Mouse (Mus musculus): ENCODE results near the gene Prkcsh. TPM values are rescaled to one million over a fixed set of nuclear protein-coding genes. Genes with fewer than 3 reads are reported as not detected.

Gene Prkcsh
- polyA plus RNA-seq, 1 experiment from 2014 or later, result 79.9 TPM

GRCm38 (mm10) chr9:21969304-21969703 lies 33.3 kb upstream of the Prkcsh start:
- DNase-seq (ENCODE audit: low spot score), result no peak
- no peak overlapping the region for H3K4me2 ChIP-seq (ENCODE audit: low read depth, low read length)
- no peaks in the 10 kb centered on the region for H3K27me3 ChIP-seq (ENCODE audit: control insufficient read depth, insufficient read depth, low read length)
- no peak overlapping the region for H3K9ac ChIP-seq (replicated peaks; ENCODE audit: low read length)
- no peak overlapping the region for H3K27ac ChIP-seq (replicated peaks; ENCODE audit: low read depth, low read length)
- WGBS, result 96% methylated on average over 4 of the region's 4 CpGs
- no peak overlapping the region for H3K4me3 ChIP-seq (ENCODE audit: low read depth, low read length)
- H3K4me1 ChIP-seq (ENCODE audit: control insufficient read depth, insufficient read depth, low read length), result no peaks in the 10 kb centered on the region
- ATAC-seq (replicated peaks; ENCODE audit: insufficient number of reproducible peaks, low FRiP score, low TSS enrichment, low read depth), result no peak
- H3K9me3 ChIP-seq (replicated peaks; ENCODE audit: control insufficient read depth, low read length), result no peaks in the 10 kb centered on the region
- H3K36me3 ChIP-seq (replicated peaks; ENCODE audit: control insufficient read depth, insufficient read depth, low read depth, low read length), result no peaks in the 10 kb centered on the region

- ATAC-seq (replicated peaks; ENCODE audit: insufficient number of reproducible peaks, low FRiP score, low TSS enrichment, low read depth), result no peak
- WGBS, result 75% methylated on average over 5 of the region's 10 CpGs
Observed at GRCm38 (mm10) chr9:21976626-21977175, 25.9 kb upstream of the Prkcsh start.

GRCm38 (mm10) chr9:21977331-21977730 lies 25.3 kb upstream of the Prkcsh start:
- no peaks in the 10 kb centered on the region; the same call in 1 of the 2 replicates for H3K27me3 ChIP-seq (ENCODE audit: control insufficient read depth, insufficient read depth, low read length)
- H3K4me2 ChIP-seq (ENCODE audit: low read depth, low read length), result no peak overlapping the region
- ATAC-seq (replicated peaks; ENCODE audit: insufficient number of reproducible peaks, low FRiP score, low TSS enrichment, low read depth) (no peak), DNase-seq (ENCODE audit: low spot score) (no peak)
- H3K9me3 ChIP-seq (replicated peaks; ENCODE audit: control insufficient read depth, low read length), result no peaks in the 10 kb centered on the region
- WGBS, result 89% methylated on average over 5 of the region's 5 CpGs
- H3K36me3 ChIP-seq (replicated peaks; ENCODE audit: control insufficient read depth, insufficient read depth, low read depth, low read length), result no peaks in the 10 kb centered on the region
- no peak overlapping the region for H3K27ac ChIP-seq (replicated peaks; ENCODE audit: low read depth, low read length)
- no peak overlapping the region for H3K4me3 ChIP-seq (ENCODE audit: low read depth, low read length)
- no peaks in the 10 kb centered on the region for H3K4me1 ChIP-seq (ENCODE audit: control insufficient read depth, insufficient read depth, low read length)
- H3K9ac ChIP-seq (replicated peaks; ENCODE audit: low read length), result no peak overlapping the region

More at GRCm38 (mm10) chr9:21976626-21977175, 25.9 kb upstream of the Prkcsh start:
- Histone ChIP-seq H3K4me2 (ENCODE audit: low read depth, low read length) (no peak overlapping the region), H3K36me3 (replicated peaks; ENCODE audit: control insufficient read depth, insufficient read depth, low read depth, low read length) (no peaks in the 10 kb centered on the region), H3K27me3 (ENCODE audit: control insufficient read depth, insufficient read depth, low read length) (no peaks in the 10 kb centered on the region; the same call in 1 of the 2 replicates), H3K4me1 (ENCODE audit: control insufficient read depth, insufficient read depth, low read length) (no peaks in the 10 kb centered on the region), H3K9me3 (replicated peaks; ENCODE audit: control insufficient read depth, low read length) (no peaks in the 10 kb centered on the region), H3K27ac (replicated peaks; ENCODE audit: low read depth, low read length) (no peak overlapping the region), H3K9ac (replicated peaks; ENCODE audit: low read length) (no peak overlapping the region), H3K4me3 (ENCODE audit: low read depth, low read length) (no peak overlapping the region)
- no peak for DNase-seq (ENCODE audit: low spot score)

- H3K9ac ChIP-seq (replicated peaks; ENCODE audit: low read length), result no peak overlapping the region
- H3K27me3 ChIP-seq (ENCODE audit: control insufficient read depth, insufficient read depth, low read length), result no peaks in the 10 kb centered on the region; the same call in 1 of the 2 replicates
- H3K27ac ChIP-seq (replicated peaks; ENCODE audit: low read depth, low read length), result no peak overlapping the region
- no peaks in the 10 kb centered on the region for H3K4me1 ChIP-seq (ENCODE audit: control insufficient read depth, insufficient read depth, low read length)
- no peak for DNase-seq (ENCODE audit: low spot score)
- no peak overlapping the region for H3K4me3 ChIP-seq (ENCODE audit: low read depth, low read length)
- no peak overlapping the region for H3K4me2 ChIP-seq (ENCODE audit: low read depth, low read length)
- no peak for ATAC-seq (replicated peaks; ENCODE audit: insufficient number of reproducible peaks, low FRiP score, low TSS enrichment, low read depth)
- H3K36me3 ChIP-seq (replicated peaks; ENCODE audit: control insufficient read depth, insufficient read depth, low read depth, low read length), result no peaks in the 10 kb centered on the region
- WGBS, result 23% methylated on average over 2 of the region's 2 CpGs
- no peaks in the 10 kb centered on the region for H3K9me3 ChIP-seq (replicated peaks; ENCODE audit: control insufficient read depth, low read length)
Observed at GRCm38 (mm10) chr9:21977972-21978371, 24.6 kb upstream of the Prkcsh start.

- DNase-seq (ENCODE audit: low spot score) (no peak), ATAC-seq (replicated peaks; ENCODE audit: insufficient number of reproducible peaks, low FRiP score, low TSS enrichment, low read depth) (no peak)
- Histone ChIP-seq H3K4me2 (ENCODE audit: low read depth, low read length) (no peak overlapping the region), H3K36me3 (replicated peaks; ENCODE audit: control insufficient read depth, insufficient read depth, low read depth, low read length) (no peaks in the 10 kb centered on the region), H3K9ac (replicated peaks; ENCODE audit: low read length) (no peak overlapping the region), H3K27me3 (ENCODE audit: control insufficient read depth, insufficient read depth, low read length) (no peaks in the 10 kb centered on the region; the same call in 1 of the 2 replicates), H3K4me3 (ENCODE audit: low read depth, low read length) (no peak overlapping the region), H3K4me1 (ENCODE audit: control insufficient read depth, insufficient read depth, low read length) (no peaks in the 10 kb centered on the region), H3K27ac (replicated peaks; ENCODE audit: low read depth, low read length) (no peak overlapping the region), H3K9me3 (replicated peaks; ENCODE audit: control insufficient read depth, low read length) (no peaks in the 10 kb centered on the region)
- 88% methylated on average over 4 of the region's 4 CpGs for WGBS
Observed at GRCm38 (mm10) chr9:21978398-21979128, 24.0 kb upstream of the Prkcsh start.

GRCm38 (mm10) chr9:21983911-21984310 lies 18.7 kb upstream of the Prkcsh start:
- peaks cover 22% of the 10 kb centered on the region for H3K27me3 ChIP-seq (ENCODE audit: control insufficient read depth, insufficient read depth, low read length)

GRCm38 (mm10) chr9:21987592-21988342 lies 14.8 kb upstream of the Prkcsh start:
- Histone ChIP-seq H3K9ac (replicated peaks; ENCODE audit: low read length) (no peak overlapping the region), H3K36me3 (replicated peaks; ENCODE audit: control insufficient read depth, insufficient read depth, low read depth, low read length) (no peaks in the 10 kb centered on the region), H3K4me1 (ENCODE audit: control insufficient read depth, insufficient read depth, low read length) (peaks cover 8% of the 10 kb centered on the region), H3K27me3 (ENCODE audit: control insufficient read depth, insufficient read depth, low read length) (peaks cover 52% of the 10 kb centered on the region), H3K4me3 (ENCODE audit: low read depth, low read length) (peak overlapping the region; percentile 38; the same call in 1 of the 2 replicates), H3K4me2 (ENCODE audit: low read depth, low read length) (peak overlapping the region; percentile 79), H3K27ac (replicated peaks; ENCODE audit: low read depth, low read length) (no peak overlapping the region), H3K9me3 (replicated peaks; ENCODE audit: control insufficient read depth, low read length) (no peaks in the 10 kb centered on the region)
- ATAC-seq (replicated peaks; ENCODE audit: insufficient number of reproducible peaks, low FRiP score, low TSS enrichment, low read depth), result no peak
- WGBS, result 9% methylated on average over 36 of the region's 36 CpGs
- DNase-seq (ENCODE audit: low spot score), result peak; percentile 8

More at GRCm38 (mm10) chr9:21983911-21984310, 18.7 kb upstream of the Prkcsh start:
- Histone ChIP-seq H3K4me2 (ENCODE audit: low read depth, low read length) (no peak overlapping the region), H3K4me1 (ENCODE audit: control insufficient read depth, insufficient read depth, low read length) (peaks cover 5% of the 10 kb centered on the region), H3K4me3 (ENCODE audit: low read depth, low read length) (no peak overlapping the region), H3K36me3 (replicated peaks; ENCODE audit: control insufficient read depth, insufficient read depth, low read depth, low read length) (no peaks in the 10 kb centered on the region), H3K9ac (replicated peaks; ENCODE audit: low read length) (no peak overlapping the region), H3K27ac (replicated peaks; ENCODE audit: low read depth, low read length) (no peak overlapping the region), H3K9me3 (replicated peaks; ENCODE audit: control insufficient read depth, low read length) (no peaks in the 10 kb centered on the region)
- ATAC-seq (replicated peaks; ENCODE audit: insufficient number of reproducible peaks, low FRiP score, low TSS enrichment, low read depth) (no peak), DNase-seq (ENCODE audit: low spot score) (no peak)
- 6% methylated on average over 3 of the region's 3 CpGs for WGBS

Measured in embryonic facial prominence, embryonic 11.5 days (tissue).